Mouse (Mus musculus): ENCODE measurements around the gene Kif14.

Gene Kif14

DNA sequence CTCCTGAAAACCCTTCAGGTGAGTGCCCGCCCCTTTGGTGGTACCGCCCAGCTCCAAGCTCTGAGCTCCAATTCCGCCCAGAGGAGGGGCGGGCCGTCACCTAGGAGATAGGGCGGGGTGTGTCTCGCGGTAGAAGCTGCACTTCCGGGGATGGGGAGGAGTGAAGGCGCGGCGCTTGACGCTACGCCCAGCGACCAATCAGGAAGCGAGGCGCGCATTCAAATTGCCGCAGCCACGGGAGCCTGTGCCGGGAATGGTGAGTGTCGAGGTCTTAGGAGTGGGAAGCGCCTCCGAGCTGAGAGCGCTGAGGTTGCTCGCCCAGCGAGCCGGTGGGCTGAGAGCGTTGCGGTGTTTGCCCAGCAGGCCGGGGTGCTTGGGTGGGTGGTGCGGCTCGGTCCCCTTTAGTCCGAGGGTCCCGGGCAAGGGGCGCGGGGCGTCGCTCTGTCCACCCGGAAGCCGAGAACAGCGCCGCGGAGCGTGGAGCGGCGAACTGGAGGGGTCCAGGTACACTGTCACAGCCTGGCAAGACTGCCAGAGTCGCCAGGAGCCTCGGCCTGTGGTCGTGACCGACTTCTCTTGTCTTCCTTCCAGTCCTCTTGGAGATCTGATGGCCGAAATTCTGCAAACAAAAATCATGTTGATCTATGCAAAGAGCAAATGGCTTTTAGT is at the start of gene Kif14:
TSS of gene Kif14 (plus strand) at position 201 of the 669 bp plus-strand sequence.
- peak; percentile 97 for DNase-seq

DNA sequence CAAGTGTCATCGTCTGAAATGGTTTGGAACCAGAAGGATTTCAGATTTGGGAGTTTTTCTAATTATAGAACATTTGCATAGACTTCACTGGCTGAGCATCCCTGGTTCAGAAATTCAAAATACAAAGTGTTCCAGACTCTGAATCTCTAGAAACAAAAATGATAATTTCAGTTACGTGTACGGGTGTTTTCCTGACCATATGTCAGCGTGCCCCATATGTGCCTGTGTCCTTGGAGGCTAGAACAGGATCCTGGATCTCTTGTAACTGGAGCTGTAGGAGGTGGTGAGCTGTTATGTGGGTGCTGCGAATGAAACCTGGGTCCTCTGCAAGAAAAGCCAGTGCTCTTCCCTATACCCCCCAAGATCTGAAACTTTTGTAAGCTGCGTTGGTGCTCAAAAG is 47.8 kb upstream of the Kif14 start:
- no peak for DNase-seq

DNA sequence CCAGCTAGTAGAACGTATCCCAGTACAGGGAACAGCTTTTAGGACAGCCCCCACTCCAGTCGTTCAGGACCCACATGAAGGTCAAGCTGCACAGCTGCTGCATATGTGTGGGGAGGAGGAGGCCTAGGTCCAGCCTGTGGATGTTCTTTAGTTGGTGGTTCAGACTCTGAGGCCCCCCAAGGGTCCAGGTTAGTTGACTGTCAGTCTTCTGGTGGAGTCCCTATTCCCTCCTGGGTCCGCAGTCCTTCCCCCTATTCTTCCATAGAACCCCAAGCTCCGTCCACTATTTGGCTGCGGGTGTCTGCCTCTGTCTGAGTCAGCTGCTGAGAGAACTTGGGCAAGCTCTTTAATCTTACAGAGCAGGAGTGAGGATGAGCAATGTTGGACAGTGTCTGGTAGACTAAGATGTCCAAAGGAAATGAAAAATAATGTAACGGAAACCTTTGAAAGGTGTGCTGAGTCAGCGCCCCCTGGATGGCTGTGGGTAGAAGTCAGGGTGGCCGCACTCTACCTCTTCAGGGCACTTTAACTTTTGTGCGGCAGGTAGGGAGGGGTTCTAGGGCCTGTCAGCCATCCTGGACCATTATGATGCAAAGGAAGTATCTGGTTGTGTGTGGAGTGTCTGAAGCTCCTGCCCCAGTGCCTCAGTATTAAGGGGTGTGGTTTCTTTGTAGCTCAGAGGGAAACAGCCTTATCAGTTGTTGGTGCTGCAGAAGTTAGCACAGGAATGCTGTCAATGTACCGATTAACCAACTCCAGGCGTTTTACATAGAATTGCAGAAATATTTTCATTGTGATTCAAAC is 38.8 kb upstream of the Kif14 start:
- DNase-seq: no peak

DNA sequence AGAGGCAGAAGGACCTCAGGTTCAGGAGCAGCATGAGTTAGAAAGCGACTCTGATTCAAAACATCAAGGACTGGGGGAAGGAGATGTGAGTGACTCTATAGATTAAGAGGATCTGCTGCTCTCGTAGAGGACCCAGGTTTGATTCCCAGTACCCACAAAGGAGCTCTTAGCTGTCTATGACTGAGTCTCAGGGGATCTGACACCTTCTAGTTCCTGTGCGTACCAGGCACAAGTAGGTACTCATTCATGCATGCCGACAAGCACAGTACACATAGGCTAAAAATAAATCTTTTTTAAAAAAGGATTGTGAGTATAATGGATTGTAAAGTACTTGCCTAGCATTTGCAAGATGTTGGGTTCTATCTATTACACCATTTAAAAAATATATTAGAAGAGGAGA is 37.2 kb upstream of the Kif14 start:
- DNase-seq: no peak

DNA sequence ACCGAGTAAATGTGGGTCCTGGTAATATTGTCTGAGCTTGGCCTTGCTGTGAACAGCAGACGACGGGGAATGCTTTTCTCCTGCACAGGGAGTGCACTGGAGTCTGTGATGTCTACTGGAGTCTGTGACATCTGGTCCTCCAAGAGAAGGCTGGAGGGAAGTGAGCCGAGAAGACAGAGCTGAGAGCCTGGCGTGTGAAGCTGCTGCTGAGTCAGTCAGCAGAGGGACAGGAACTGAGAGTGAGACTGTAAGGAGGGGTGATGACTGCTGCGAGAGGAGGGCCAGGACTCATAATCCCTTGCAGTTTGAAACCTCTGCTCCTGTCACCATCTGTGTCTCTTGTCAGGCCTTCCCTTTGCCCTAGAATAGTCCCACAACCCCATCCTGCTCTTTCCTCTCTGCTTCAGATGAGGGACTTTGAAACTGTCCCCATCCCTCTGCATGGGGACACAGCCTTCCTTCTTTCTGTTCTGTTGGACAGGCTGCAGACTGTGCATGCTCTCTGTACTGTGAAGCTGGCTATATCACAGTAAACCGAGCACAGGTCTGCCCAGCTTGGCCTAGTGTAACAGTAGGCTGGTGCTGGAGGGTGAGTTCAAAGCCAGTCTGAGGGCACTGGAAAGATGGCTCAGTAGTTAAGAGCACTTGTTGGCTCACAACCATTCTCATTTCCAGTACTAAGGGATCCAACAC is 35.9 kb upstream of the Kif14 start:
- DNase-seq: no peak

DNA sequence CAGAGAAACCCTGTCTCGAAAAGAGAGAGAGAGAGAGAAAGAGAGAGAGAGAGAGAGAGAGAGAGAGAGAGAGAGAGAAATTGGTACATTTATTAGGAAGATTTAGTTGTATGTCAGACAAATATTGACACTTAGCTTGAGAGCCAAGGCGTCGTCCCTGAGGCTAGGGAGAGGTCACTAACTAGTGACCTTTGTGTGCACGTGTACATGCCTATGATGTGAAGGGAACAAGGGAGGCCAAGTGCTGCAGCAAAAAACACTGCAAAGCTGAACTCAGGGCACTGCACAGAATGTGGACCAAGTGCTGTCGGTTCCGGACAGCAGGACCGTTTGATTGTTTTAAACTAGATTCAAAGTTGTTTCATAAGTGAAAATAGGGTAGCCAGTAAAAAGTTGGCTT is 25.4 kb upstream of the Kif14 start:
- DNase-seq: no peak

DNA sequence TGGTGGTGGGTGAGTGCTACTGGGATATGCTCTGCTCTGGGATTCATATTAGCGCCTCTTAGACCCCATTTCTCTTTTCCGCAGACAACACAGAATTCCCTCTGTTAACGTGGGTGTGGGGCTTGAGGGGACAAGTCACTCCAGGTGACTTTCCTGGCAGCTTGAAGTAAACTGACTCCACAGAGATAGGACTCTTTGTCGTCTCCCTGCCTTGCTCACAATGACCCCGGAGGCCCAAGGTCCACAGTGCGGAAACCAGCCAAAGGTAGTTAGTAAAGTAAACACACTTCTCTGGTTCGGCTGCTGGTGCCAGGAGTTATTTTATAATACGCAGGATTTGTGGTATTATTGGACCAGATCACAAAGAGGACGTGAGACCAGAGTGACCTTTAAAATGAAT is 23.3 kb upstream of the Kif14 start:
- DNase-seq: no peak

DNA sequence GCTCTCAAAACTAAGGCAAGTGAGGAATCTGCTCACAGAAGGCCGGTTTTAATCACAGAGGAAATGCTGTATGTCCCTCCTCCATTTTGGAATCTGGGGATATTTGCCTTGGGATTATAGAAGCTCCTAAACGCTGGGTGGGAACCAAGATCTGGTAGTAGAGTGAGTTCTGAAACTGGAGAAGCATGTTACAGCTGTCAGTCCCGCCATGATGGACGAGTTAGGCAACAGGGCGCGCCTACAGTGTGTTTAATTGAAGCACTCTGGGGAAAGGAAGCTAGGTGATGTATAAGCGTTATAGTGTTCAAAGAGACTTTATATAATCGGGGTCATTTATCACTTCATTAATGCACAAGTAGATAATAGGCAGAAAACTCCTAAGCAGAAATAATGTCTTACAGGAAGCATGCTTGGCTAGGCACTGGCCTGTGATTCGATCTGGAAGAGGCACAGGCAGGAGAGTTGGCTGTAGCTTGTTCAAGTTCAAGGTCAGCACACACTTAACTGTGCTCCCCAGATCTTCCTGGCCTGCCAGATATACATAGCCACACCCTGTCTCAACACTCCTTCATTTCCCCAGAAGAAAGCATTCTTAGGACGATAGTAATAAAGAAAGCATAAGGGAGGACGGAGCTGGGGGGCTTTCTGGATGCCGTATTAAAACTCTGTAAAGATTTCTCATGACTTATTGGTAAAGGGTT is 21.4 kb upstream of the Kif14 start:
- no peak for DNase-seq

DNA sequence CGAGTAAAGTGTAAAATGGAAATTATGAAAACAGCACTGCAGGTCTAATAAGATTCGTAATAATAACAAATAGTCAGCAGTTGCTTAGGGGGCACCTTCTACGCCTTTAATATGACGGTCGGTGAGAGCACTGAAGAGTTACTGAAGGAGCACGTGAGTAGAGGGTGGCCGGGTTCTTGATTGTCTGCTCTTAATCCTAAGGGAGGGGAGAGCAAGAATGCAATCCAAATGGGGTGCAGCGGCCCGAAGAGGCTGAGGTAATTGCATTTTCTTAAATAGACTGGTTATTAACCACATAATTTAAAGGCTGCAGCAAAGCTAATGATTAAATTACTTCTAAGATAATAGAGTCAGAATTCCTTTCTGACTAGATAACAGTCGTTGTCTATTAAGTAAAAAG is 19.2 kb upstream of the Kif14 start:
- no peak for DNase-seq

DNA sequence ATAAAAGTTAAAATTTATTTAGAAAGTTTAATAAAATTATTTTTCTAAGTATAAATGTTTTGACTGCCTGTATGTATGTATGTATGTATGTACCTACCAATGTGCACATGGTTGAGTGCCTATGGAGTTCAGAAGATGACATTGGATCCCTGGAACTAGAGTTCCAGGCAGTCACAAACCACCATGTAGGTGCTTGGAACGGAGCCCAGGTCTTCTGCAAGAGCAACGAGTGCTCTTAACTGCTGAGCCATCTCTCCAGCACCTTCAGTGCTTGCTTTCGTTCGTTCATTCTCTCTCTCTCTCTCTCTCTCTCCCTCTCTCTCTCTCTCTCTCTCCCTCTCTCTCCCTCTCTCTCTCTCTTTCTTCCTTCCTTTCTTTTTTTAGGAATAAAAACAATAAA is 18.8 kb upstream of the Kif14 start:
- DNase-seq: no peak

DNA sequence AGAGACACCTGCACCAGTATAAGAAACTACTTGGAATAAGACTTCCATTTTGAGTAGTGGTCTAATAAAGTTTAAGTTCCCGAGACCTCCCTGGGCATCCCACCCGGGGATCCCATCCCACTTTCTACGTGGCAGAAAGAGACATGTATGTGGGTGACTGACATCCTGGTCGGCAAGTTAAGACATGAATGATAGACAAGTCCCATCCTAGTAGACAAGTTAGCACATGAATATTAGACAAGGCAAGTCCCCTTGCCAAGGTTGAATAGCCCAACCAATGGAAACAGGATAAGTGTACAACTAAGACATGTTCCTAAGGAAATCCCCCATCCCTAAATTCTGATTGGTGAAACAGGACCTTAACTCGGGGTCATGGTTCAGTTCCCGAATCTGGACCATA is 16.6 kb upstream of the Kif14 start:
- DNase-seq: no peak

DNA sequence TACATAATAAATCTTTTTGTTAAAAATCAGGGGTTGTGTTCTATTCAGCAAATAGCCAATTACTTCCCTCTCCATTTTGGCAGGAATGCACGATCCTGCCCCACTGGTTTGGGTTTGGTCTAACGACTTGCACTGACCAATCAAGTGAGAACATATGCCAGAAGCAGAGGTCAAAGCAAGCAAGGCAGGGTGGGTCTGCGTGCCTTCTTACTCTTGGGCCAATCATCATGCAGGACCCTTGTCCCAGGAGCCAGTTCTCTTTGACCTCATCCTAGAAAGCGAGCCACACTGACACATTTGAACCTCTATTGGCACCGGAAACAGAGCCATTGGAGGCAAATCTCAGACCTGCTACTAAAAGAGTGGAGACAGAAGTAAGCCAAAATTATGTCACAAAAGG is 15.9 kb upstream of the Kif14 start:
- DNase-seq: no peak

DNA sequence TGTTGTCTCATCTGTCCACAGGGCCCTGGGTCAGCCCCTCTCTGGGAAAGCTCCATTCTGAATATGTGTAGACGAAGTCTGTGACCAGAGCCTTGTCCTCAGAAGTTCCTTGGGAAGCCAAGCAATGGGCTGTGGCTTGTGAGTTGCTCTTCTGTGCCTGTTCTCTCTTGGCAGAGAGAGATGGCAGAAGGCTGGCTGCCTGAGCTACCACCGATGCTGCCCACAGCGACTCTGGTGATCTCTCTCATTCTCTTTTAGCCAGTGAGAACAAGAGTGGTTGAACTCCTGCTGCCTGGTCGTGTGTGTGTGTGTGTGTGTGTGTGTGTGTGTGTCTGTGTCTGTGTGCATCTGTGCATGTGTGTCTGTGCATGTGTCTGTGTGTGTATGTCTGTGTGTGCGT is 13.7 kb upstream of the Kif14 start:
- DNase-seq: no peak

DNA sequence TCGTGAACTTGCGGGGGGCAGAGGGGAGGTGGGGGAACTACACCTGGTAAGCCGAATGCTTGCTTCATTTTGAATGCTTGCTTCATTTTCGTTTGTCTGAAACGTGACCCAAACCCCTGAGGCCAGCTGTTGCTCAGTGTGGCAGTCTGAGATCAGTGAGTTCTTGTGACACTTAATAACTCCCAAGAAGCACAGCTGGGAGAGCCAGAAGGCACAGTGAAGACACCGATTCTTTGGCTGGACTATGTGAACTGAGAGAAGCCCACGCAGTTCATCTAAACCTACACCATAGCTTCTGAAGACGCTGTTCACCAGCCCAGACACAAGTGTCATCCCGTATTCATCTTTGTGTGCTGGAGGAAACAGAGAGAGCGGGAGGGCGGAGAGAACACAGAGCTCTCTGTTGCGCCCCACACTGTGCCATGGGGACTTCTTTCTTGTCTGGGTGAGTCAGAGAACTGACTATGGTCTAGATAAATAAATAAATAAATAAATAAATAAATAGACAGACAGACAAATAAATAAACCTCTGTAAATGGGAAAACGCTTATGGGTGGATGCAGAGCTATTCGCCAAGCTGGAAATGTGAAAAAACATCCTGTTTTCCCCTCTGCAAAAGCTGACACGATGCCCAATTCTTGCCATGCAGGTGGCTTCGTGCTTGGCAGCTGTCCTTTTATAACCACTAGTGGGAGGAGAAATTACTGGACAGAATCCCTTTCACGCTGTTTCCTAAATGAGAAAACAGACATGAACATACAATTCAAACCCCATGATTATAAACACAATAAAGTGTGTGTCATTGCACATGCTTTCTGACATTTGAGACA is 10.2 kb upstream of the Kif14 start:
- DNase-seq: no peak

DNA sequence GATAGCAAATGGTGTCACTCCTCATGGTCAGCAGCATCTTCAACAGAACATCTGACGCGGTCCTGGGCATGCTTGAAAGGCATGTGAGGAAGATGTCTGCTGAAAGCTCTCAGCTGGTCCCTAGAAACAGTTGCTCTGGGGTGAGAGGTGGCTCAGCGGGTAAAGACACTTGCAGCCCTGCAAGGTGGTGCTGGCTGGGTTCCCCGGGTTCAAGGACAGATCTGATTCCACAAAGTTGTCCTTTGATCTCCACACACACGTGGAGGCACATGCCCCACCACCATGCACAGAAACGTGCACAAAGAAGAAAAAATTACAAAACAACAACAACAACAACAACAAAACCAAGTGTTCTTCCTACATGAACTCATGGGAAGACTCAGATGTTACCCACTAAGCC is 9.4 kb upstream of the Kif14 start:
- DNase-seq: no peak

DNA sequence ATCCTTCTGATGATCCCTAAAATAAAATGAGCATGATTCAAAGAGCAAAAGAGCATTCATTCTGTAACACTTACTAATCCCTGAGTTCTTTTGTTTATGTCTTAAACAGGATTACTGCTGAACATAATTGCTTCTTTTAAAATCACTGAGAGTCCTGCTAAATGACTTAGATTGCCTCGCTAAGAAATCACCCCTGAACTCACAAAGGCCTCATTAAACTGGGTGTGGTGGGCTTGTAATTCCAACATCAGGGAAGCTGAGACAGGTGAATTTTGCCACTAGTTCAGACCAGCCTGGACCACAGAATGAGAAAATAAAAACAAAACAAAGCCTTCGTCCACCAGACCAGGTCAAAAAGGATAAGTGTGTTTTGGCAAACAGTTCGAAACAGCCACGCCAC is 8.7 kb upstream of the Kif14 start:
- no peak for DNase-seq

DNA sequence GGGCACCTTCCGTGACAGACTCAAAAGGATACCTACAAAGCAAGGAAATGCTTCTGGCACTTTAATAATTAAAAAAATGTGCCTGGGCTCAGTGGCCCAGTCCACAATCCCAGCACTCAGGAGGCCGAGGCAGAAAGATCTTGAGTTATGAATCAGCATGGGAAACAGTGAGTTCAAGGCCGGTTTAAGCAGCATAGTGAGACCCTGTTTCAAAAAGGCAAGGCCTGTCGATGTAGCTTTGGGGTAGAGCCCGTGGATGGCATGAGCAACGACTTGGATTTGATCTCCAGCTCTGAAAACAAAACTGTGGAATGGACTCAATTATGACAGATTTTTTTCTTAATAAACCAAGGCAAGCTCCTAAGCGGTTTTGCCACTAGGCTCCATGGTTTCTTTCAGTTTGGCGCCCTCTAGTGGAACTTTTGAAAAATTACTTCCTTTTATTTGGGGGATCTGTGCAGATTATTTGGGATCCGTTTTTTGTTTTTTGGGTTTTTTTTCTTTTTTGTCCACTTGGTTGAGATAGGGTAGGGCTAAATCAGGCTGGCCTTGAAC is 7.4 kb upstream of the Kif14 start:
- peak; percentile 83 for DNase-seq

DNA sequence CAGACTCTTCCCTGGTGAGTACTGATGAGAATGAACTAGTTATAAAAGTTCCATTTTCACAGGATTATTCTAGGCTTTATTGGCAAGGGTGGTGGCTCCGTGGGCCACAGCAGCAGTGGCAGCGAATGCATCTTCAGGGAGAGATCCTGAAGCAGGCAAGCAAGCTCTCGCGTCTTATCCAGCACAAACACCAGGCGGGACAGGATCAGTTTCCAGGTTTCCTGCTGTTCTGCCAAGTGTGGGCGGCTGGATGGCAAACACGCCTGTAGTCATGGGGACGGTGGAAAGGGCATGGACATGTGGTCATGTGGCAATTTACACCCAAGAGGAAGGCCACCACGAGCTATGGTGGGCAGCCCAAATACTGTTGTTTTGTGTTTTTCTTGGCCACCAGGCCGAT is 3.7 kb upstream of the Kif14 start:
- no peak for DNase-seq

DNA sequence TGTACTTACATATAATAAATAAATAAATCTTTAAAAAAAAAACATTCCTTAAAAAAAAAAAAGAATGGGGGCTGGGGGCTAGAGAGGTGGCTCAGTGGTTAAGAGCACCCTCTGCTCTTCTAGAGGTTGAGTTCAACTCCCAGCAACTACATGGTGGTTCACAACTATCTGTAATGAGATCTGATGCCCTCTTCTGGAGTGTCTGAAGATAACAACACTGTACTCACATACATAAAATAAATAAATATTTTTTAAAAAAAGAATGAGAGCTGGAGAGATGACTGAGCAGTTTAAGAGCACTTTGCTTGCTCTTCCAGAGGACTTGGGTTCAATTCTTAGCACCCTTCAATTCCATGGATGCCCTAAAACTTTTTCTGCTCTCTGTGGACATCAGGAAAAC is 975 bp upstream of the Kif14 start:
- no peak for DNase-seq

DNA sequence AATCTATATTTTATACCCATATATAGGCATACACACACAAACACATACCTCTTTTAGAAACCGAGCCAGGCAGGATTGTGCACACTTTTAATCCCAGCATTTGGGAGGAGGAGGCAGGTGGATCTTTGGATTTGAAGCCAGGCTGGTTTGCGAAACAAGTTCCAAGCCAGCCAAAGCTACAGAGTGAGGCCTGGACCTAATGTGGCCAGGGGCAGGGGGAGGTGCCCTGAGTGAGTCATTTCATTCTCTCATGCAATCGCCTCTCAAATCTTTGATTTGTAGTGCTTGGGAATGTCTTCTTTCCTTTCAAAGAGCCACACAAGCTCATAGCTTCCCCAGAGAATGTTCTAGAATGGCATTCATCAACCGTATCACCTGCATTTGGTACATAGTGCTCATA is 3.3 kb downstream of the Kif14 start:
- DNase-seq: no peak

DNA sequence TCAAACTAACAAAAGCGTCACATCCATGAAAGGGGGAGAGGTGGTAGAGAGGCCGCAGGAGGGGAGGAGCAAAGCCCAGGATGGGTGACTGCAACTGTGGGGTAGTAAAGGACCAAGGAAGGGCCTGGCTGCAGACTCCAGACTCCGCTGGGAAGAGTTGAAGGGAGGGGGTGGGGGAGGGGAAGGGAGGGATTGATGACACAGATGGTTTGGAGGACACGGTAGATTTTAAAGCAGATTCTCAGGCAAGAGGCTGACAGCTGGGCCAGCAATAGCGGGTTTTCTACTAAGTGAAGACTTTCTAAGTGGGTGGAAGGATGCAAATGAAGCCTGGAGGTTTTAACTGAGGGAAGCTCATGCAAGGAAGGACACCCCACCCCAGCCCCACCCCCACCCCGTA is 4.3 kb downstream of the Kif14 start:
- DNase-seq: peak; percentile 29

DNA sequence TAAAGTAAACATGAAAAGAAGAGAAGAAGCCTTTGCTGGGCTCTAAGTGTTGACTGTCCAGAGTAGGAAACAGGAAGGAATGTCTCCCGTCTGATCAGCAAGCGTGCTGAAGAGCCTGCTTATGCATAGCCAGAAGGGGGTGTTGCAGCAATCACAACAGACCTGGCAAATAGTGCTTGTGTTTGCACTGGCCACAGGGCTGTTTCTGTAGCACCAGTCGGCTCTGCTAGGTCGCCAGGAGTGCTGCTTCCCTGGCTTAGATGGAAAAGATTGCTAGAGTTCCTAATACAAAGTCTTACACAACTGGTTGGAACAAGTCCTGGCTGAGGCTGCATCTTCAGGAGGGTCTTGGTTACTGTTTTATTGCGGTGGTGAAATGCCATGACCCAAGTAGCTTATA is 25.5 kb downstream of the Kif14 start:
- no peak for DNase-seq
